Mouse (Mus musculus) brain, embryonic 14.5 days (tissue): ENCODE results near the gene Slc48a1.

Source experiments
- CTCF ChIP-seq: fragments of 200-500 bp; IDR thresholded peaks from 2 replicates; pipeline ENCODE4 v1.5.1; 2012; ENCODE audit warnings: inconsistent platforms, mild to moderate bottlenecking, moderate library complexity, borderline replicate concordance; ENCODE audit not compliant: insufficient read depth, insufficient read length; ENCODE audit errors: extremely low read depth
- POLR2A ChIP-seq: fragments of 200-500 bp; IDR thresholded peaks from 2 replicates; pipeline ENCODE4 v1.6.1; 2012; ENCODE audit warnings: mild to moderate bottlenecking, inconsistent platforms, borderline replicate concordance; ENCODE audit not compliant: poor library complexity, insufficient read depth, insufficient read length, severe bottlenecking; ENCODE audit errors: extremely low read depth

DNA sequence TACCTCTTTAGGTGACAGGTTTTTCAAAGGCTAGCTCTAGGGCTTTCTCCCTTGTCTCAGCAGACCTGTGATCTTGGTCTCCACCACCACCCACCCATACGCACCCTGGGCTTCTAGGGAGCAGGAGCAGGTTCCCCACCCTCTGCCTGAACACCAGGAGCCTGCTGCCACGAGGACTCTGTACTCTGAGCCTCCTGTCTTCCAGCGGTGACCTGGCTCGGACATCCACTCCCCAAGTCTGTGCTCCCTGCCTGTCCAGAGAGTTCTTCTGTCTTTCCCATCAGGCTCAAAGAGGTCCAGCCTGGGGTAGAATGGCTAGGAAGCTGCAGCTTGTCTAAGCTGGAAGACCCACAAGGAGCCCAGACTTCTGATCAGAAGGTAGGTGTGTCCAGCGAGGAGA is 35.1 kb upstream of the Slc48a1 start:
- TF ChIP-seq CTCF (no peak), POLR2A (no peak)
